Mouse (Mus musculus) activated CD4-positive, CD25-positive, alpha-beta regulatory T cell, adult 9 weeks (primary cell): Measurements from ENCODE around the gene Vmn1r72. TPM values are rescaled to one million over a fixed set of nuclear protein-coding genes. Genes with fewer than 3 reads are reported as not detected.

Experiments
- polyA plus RNA-seq: library from polyadenylated mRNA; unstranded; fragments of 100-300 nt; shearing (Covaris generic); gene quantifications from one replicate; pipeline ENCODE4 v1.2.1, GENCODE M21; 2017

The Vmn1r72 gene
- polyA plus RNA-seq: not detected

DNA sequence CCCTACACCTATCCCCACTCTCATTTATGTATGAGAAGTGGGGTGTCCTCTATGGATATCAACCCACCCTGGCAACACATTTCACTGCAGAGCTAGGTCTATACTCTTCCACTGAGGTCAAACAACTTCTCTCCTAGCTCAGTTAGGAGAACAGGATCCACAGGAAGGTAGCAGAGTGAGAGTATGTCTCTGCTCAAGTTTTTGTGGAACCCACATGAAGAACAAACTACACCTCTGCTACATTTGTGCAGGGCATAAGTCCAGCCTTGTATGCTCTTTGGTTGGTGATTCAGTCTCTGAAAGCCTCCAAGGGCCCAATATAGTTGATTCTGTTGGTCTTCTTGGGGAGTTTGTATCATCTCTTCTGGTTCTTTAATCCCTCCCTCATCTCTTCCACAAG, at the start of gene Vmn1r72:
Gene Vmn1r72, minus strand, starts transcription at position 101 of the 400 bp plus-strand sequence.

Other genes with a start within 250 kb of the Vmn1r72 start
- not detected for gene Zscan4-ps2, start 165.8 kb downstream of the Vmn1r72 start, polyA plus RNA-seq
- gene Zscan4-ps3, start 70.8 kb downstream of the Vmn1r72 start, polyA plus RNA-seq: not detected
- not detected for gene Vmn1r73, start 50.1 kb upstream of the Vmn1r72 start, polyA plus RNA-seq
- not detected for gene Vmn1r74, start 153.8 kb upstream of the Vmn1r72 start, polyA plus RNA-seq
- gene Vmn1r75, start 194.5 kb upstream of the Vmn1r72 start, polyA plus RNA-seq: not detected